Mouse (Mus musculus): ENCODE results near the gene Msl1. TPM values are rescaled to one million over a fixed set of nuclear protein-coding genes. Genes with fewer than 3 reads are reported as not detected.

The Msl1 gene
- polyA plus RNA-seq, 1 experiment = 25.4 TPM

DNA sequence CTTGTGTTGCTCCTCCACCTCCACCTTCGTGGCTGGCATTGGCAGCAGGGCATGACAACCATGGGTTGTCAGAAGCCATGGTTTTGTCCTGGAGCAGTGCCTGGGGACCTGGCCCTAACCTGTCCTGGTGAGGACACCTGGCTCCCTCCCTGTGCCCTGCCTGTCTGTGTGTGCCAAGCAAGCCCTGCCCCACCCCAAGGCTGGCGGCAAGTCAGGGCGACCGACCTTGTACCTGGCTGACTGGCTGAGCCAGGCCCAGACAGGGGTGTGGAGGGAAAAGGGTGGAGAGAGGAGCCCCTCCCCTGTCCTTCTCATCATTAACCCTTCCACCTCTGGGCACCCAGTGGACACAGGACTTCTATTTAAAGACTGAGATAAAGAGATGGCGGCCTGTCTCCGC, 44.1 kb downstream of the Msl1 start:
- peak; percentile 79 for DNase-seq (ENCODE audit: low read depth)

DNA sequence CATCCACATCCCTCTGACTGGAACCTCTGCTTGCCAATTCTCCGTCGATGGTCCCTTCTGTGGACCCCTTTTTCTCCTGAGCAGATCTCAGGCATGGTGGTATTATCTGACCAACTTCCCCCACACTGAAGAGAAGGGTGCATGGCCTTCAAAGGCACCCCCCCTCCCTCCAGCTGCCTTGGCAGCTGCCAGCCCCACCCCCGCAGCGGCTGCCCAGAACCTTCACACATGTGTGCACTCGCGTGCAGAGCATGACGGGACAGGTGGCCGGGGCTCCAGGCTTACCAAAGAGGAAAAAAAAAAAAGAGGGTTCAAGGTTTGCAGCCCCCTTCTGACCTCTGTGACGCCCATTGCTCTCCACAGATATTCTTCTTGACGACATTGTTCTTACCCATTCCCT, 44.6 kb downstream of the Msl1 start:
- no peak for DNase-seq (ENCODE audit: low read depth)

DNA sequence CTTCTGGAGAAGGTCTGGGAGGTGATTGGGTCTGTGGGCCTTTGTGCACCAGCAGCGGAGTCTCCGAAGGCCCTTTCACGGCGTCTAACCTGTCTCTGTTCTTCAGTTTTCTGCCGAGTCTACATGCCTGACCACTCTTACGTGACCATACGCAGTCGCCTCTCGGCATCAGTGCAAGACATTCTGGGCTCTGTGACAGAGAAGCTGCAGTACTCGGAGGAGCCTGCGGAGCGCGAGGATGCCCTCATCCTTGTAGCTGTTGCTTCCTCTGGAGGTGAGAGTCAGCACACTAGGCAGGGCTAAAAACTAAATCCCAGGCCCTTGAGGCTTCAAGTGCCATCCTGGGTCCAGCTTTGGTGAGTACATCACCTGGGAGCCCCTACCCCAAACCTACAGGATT, 50.7 kb downstream of the Msl1 start:
- no peak for DNase-seq (ENCODE audit: low read depth)

DNA sequence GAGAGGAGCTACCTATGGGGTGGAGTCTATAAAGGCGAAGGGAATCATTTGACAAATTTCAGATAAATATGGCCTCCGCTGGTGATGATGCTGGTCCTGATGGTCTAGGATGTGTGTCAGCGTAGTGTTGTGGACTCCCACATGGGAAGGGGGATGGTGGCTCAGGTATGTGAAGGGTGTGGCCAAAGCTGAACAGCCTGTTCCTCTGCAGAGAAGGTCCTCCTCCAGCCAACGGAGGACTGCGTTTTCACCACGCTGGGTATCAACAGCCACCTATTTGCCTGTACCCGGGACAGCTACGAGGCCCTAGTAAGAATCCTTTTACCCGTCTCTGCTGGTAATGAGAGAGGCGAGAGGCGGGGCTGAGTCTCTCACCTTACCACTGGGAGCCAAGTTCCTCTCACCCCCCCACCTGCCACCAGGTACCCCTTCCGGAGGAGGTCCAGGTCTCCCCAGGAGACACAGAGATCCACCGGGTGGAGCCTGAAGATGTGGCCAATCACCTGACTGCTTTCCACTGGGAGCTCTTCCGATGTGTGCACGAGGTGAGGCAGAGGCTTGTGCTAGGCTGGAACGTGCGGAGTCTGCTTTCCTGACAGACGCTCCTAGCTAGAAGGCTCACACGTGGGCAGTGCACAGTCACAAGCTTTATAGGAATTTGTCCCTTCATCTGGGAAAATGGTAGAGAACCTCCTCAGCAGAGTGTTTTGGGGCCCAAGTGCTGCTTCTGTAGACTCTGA, 51.7 kb downstream of the Msl1 start:
- no peak for DNase-seq (ENCODE audit: low read depth)

DNA sequence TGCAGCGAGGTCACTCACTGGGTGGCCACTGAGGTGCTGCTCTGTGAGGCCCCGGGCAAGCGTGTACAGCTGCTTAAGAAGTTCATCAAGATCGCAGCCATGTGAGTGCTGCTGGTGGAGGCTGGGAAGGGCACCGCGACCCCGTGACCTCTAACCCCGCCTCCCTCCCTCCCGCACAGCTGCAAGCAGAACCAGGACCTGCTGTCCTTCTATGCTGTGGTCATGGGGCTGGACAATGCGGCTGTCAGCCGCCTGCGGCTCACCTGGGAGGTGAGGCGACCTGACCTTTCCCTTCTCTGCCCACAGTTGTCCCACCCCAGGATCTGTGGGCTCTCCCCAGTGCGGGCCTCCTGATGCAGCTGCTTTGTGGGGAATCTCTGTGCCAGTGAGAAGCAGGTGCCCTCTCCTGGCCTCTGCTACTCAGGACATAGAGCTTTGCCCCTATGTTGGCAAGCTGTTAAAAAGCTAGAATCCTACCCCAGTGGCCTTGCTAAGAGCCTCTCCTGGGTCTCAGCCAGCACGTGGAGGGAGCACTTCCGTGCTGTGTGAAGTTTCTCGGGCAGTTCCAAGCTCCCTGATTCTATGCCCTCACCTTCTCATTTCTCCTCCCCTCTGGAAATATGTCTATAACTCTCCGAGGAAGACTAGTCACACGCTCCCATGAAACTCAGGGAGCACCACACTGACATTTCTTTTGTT, 54.0 kb downstream of the Msl1 start:
- no peak for DNase-seq (ENCODE audit: low read depth)

DNA sequence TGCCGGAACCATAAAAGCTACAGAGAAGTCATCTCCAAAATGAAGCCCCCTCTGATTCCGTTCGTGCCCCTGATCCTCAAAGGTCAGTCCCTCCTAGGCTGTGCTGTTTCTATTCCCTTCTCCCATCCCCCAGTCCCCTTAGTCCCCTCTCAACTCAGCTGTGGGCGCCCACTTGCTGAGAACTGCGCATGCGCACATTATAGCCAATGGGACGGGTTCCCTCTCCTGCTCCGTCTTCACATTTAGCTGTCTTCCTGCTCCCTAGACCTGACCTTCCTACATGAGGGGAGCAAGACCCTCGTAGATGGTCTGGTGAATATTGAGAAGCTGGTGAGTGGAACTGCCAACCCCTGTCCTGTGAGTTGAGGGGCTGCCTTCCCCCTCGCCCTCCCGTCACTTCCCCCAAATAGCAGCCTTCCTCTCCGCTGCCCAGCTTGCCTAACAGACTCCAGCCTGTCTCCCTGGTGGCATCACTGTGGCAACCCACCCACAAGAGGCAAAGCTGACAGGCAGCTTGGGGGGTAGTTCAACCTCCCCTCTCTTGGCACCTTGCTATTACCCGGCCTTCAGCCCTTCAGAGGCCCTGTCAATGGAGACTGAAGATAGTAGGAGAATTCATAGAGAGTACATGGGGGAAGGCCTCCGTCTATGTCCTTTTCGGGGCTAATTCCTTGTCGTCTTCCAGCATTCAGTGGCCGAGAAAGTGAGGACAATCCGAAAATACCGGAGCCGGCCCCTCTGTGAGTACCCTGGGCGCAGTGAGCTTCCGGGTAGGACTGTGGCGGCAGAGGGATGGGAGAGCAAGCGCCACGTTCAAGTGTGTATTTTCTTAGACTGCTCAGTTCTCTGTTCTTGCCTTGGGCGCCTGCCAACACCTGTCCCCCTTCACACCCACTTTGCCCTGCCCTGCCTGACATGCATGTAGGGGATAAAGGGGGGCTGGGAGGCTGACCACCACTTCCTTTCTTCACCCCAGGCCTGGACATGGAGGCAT, 55.1 kb downstream of the Msl1 start:
- DNase-seq (ENCODE audit: low read depth) = no peak

DNA sequence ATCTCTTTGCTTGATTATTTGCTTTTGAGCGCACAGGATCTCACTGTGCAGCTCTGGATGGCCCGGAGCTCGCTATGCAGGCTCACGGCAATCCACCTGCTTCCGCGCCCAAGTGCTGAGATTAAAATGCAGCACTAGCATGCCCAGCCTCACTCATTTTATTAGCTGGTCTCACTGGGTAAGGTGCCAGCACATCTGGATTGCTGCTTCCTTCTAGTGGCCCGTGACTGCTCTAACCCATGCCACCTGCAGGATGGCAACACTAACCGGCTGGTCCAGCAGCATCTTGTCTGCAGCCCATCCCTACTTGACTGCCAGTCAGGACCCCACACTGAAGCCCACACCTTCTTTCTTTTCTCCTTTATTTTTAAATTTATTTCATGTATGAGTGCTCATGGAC, 58.8 kb downstream of the Msl1 start:
- no peak for DNase-seq (ENCODE audit: low read depth)

DNA sequence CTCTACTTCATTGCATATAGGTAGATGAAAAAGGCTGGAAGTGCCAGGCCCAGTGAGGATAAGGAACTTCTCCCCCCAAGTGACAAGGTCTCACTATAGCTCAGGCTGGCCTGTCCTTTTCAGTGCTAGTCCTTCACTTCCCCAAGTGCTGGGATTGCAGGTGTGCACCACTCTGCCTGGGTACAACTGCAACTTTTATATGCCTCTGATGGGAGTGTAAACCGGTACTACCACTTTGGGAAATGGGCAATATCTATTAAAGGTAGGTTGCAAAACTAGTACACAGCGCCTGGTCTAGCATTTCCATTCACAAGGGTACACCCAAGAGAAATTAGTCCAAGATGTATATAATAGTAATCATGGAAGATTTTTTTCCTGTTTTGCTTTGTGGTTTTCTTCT, 59.3 kb downstream of the Msl1 start:
- no peak for DNase-seq (ENCODE audit: low read depth)

Other genes starting within 250 kb of the Msl1 start
- 0.82 and 0.98 TPM in 2 replicates for gene Ikzf3, start 249.5 kb upstream of the Msl1 start, polyA plus RNA-seq (2012; rRNA removed)
- gene Zpbp2, start 244.4 kb upstream of the Msl1 start, polyA plus RNA-seq (2012; rRNA removed) = 0.47 and 1.1 TPM in 2 replicates
- gene Ormdl3, start 208.1 kb upstream of the Msl1 start, polyA plus RNA-seq (2012; rRNA removed) = 161 and 192 TPM in 2 replicates
- not detected in 2 replicates for gene Lrrc3c, start 197.2 kb upstream of the Msl1 start, polyA plus RNA-seq (2012; rRNA removed)
- gene Gm12355, start 169.9 kb upstream of the Msl1 start, polyA plus RNA-seq (2012; rRNA removed) = not detected in 2 replicates
- not detected in 2 replicates for gene Gsdma3, start 169.2 kb upstream of the Msl1 start, polyA plus RNA-seq (2012; rRNA removed)
- not detected in 2 replicates for gene Gsdma2, start 148.8 kb upstream of the Msl1 start, polyA plus RNA-seq (2012; rRNA removed)
- gene Gsdma, start 131.2 kb upstream of the Msl1 start, polyA plus RNA-seq (2012; rRNA removed) = 0.05 and 0.09 TPM in 2 replicates
- 184 and 186 TPM in 2 replicates for gene Psmd3, start 113.0 kb upstream of the Msl1 start, polyA plus RNA-seq (2012; rRNA removed)
- 1.1 and 2.8 TPM in 2 replicates for gene Csf3, start 94.3 kb upstream of the Msl1 start, polyA plus RNA-seq (2012; rRNA removed)
- gene Med24, start 66.1 kb upstream of the Msl1 start, polyA plus RNA-seq (2012; rRNA removed) = 77.3 and 78.0 TPM in 2 replicates
- 73.1 and 89.0 TPM in 2 replicates for gene Thra, start 54.9 kb upstream of the Msl1 start, polyA plus RNA-seq (2012; rRNA removed)
- gene Nr1d1, start 20.2 kb upstream of the Msl1 start, polyA plus RNA-seq (2012; rRNA removed) = 76.6 and 109 TPM in 2 replicates
- 22.5 and 22.8 TPM in 2 replicates for gene Casc3, start 9.4 kb downstream of the Msl1 start, polyA plus RNA-seq (2012; rRNA removed)
- gene Rapgefl1, start 41.3 kb downstream of the Msl1 start, polyA plus RNA-seq (2012; rRNA removed) = 4.0 and 4.9 TPM in 2 replicates
- 6.2 and 7.8 TPM in 2 replicates for gene Wipf2, start 68.1 kb downstream of the Msl1 start, polyA plus RNA-seq (2012; rRNA removed)
- gene Cdc6, start 112.3 kb downstream of the Msl1 start, polyA plus RNA-seq (2012; rRNA removed) = 0.35 and 0.56 TPM in 2 replicates
- 17.0 and 24.3 TPM in 2 replicates for gene Rara, start 132.3 kb downstream of the Msl1 start, polyA plus RNA-seq (2012; rRNA removed)
- gene Gjd3, start 187.5 kb downstream of the Msl1 start, polyA plus RNA-seq (2012; rRNA removed) = 0.55 and 1.1 TPM in 2 replicates
- 0.92 and 1.7 TPM in 2 replicates for gene Top2a, start 228.7 kb downstream of the Msl1 start, polyA plus RNA-seq (2012; rRNA removed)
- gene Igfbp4, start 245.7 kb downstream of the Msl1 start, polyA plus RNA-seq (2012; rRNA removed) = 429 and 525 TPM in 2 replicates

All from gonadal fat pad, adult 2 months (tissue).